Mouse (Mus musculus) MEL (cell line): ENCODE data around the gene Olfr599.
"Not testable (repeated sequence)": the region's sequence is repeated elsewhere in the genome, so short reads cannot be mapped to it uniquely, and the experiment has no call there.

Experiments
- CTCF ChIP-seq, 3 experiments: IDR thresholded peaks in 2 of 3; conservative IDR thresholded peaks in 1 of 3; 2 replicates each; pipeline ENCODE4 v1.5.1; 2011 to 2012; ENCODE audit warnings: low read length in 3 of 3, low read depth in 2 of 3, mild to moderate bottlenecking in 2 of 3, improper control_type of control experiment in 1 of 3, inconsistent platforms in 1 of 3, mixed read lengths in 1 of 3, moderate library complexity in 1 of 3; ENCODE audit not compliant: control insufficient read depth in 1 of 3, insufficient read depth in 1 of 3, poor library complexity in 1 of 3, severe bottlenecking in 1 of 3
- MYC ChIP-seq: IDR thresholded peaks from 2 replicates; pipeline ENCODE4 v1.6.1; 2011; ENCODE audit warnings: low read depth, mild to moderate bottlenecking, low read length, improper control_type of control experiment, moderate library complexity
- POLR2A ChIP-seq, 2 experiments: IDR thresholded peaks; 2 replicates each; pipeline ENCODE4 v1.6.1; 2011 to 2012; ENCODE audit warnings: low read length in 2 of 2, mild to moderate bottlenecking in 2 of 2, control low read depth in 1 of 2, improper control_type of control experiment in 1 of 2, low read depth in 1 of 2, moderate library complexity in 1 of 2; ENCODE audit not compliant: control insufficient read depth in 1 of 2, insufficient read depth in 1 of 2, poor library complexity in 1 of 2
- USF1 ChIP-seq: IDR thresholded peaks from 2 replicates; pipeline ENCODE4 v1.6.1; 2014; ENCODE audit warnings: low read depth, mild to moderate bottlenecking, inconsistent platforms, low read length, improper control_type of control experiment, moderate library complexity
- ZC3H11A ChIP-seq: IDR thresholded peaks from 2 replicates; pipeline ENCODE4 v1.6.1; 2012; ENCODE audit warnings: low read depth, mild to moderate bottlenecking, inconsistent platforms, low read length, improper control_type of control experiment

- TF ChIP-seq ZC3H11A; CTCF (IDR thresholded peaks at IDR 0.05 in 2 of 3, conservative IDR thresholded peaks at IDR 0.05 in 1 of 3; ENCODE audit: control insufficient read depth in 1 of 3, insufficient read depth in 1 of 3, low read depth in 2 of 3, low read length in 3 of 3, poor library complexity in 1 of 3, severe bottlenecking in 1 of 3); POLR2A (IDR thresholded peaks at IDR 0.05; ENCODE audit: control insufficient read depth in 1 of 2, insufficient read depth in 1 of 2, low read depth in 1 of 2, low read length in 2 of 2, poor library complexity in 1 of 2); USF1; MYC: not testable (repeated sequence)
Measured at GRCm38 (mm10) chr7:103316015-103316414, 19.7 kb upstream of the Olfr599 start, which contains the start of gene Olfr597.
